Mouse (Mus musculus) brain, embryonic 18.5 days (tissue): Measurements from ENCODE around the gene Mlkl.
A peak's percentile ranks its signal among the peaks of the same experiment; 100 is the strongest.

Experiments
- DNase-seq: peaks from one replicate; pipeline ENCODE4 v3.0.0-alpha.2; 2012; ENCODE audit warnings: low read depth, low spot score

The Mlkl gene

DNA sequence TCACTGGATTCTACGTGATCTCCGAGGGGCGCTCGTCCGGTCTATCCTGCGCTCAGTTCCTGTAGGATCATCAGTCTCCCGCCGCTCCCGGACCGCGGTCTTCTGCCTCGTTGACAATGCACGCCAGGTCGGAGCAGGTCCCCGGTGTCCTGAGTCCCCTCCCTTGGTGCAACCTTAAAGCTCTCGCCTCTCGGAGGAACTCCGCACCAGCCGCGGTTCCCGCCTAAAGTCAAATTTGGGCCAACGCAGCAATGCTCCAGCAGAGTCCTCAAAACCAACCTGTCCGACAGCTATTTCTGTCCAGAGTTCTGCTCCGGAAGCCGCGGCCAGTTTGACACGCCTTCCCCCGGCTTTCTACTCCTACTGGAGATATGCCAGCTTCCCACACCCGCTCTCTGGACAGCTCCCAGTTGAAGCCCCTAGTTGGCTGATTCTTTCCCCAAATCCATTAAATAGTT is at the start of gene Mlkl:
Gene Mlkl (minus strand): TSS at position 288 of the 458 bp plus-strand sequence.
- no peak for DNase-seq

DNA sequence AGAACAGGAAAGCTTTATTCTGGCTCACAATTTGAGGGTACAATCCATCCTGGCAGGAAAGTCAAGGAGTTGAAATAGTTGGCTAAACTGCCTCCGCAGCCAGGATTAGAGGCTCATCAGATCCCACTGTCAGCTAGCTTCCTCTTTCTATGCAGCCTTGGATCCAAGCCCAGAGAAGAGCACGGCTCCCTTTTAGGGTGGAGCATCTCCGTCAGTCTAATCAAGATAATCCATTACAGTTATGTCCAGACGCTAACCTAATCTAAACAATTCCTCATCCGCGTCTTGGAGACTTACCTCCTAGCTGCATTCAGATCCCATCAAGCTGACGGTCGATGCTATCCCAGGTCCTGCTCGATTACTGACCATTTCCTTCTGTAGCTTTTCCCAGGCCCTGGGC is 47.9 kb upstream of the Mlkl start:
- DNase-seq: no peak

DNA sequence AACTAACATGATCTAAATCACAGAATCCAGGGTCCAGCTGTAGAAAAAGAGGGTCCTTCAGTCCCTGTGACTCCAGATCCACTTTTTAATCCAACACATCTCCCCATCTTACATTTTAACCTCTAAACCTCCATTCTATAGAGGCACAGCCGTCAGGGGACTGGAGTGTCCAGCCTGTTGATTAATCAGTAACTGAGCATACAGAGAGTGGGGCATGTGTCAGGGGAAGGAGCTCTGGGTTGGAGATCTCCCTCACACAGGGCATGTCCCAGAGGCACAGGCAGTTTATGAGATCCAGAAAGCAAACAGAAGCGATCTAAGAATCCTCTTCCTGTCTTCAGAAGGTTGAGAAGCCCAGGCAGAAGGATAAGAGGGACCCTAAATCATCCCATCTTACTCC is 46.7 kb upstream of the Mlkl start:
- DNase-seq: no peak

DNA sequence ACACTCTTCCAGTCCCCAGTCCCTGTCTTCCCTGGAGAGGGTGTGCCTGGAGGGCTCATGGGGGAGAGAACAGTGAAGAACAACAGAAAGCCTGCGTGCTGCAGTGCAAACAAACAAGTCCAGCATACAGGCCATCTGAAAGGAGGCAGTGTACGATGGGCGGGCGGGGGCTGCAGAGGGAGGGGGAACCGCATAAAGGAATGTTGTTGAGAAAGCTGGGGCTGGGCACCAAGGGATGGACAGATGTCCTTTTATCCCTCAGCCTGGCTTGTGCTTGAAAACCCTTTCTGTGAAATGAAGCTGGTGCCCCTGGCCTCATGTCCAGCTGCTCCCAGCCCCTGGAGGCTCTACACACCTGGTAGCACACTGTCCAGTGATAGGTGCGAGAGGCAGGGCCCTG is 37.2 kb upstream of the Mlkl start:
- DNase-seq: no peak

DNA sequence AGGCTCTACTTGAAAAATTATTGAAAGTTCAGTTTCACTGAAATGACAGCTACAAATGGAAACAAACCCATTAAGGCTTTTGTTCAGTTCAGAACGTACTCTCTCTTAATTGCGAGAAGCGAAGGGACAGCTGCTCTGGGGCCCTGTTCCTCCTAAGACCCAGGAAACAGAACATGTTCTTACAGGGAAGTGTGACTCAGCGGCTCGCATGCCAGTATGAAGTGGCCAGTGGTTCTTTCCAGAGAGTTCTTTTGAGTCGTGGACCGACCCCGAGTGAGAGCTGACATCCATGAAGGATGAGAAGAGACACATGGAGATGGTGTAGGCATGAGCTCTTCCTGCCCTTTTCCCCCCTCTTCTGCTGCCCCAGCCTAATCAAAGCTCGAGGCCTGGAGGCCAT is 31.7 kb upstream of the Mlkl start:
- no peak for DNase-seq

DNA sequence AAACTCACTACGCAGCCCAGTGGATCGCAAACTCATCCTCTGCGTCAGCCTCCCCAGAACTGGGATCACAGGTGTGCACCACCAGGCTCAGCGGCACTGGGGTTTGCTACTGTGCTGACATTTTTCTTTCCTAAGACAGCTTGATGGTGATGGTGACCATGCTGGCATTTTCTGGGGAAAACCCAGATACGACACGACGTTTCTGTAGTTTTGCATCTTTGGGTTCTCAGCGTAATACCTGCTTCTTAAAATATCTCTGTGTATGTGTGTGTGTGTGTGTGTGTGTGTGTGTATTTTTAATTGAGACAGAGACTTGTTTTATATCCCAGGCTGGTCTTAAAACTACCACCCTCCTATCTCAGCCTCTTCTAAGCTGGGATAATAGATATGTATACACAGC is 29.4 kb upstream of the Mlkl start:
- no peak for DNase-seq

DNA sequence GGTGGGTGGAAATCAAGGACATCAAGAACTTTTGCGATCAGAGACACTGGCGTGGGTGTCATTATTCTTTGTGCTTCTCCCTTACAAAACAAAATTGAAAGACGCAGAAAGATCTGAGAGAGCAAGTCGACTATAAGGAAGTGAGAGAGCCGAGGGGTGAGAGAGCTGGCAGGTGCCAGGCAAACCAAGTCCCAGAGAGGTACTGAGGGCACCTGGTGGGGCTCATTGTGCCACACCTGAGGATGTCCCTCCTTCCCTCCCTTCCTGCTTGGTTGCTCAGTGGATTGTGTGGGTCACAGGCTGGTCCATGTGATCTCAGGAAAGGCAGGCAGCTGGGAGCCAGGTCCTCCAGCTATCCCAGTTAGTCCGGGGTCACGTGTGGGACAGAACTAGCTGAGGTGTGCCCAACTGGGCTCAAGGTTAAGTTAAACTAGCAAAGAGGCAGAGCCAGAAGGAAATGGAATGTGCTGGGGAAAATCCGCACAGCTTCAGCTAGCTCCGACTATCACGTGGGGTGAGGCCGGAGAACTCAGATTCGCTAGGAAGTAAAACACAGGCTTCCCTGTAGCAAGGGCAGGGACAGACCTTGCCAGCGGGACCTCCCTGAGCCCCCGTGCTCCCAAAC is 28.7 kb upstream of the Mlkl start:
- DNase-seq: no peak

DNA sequence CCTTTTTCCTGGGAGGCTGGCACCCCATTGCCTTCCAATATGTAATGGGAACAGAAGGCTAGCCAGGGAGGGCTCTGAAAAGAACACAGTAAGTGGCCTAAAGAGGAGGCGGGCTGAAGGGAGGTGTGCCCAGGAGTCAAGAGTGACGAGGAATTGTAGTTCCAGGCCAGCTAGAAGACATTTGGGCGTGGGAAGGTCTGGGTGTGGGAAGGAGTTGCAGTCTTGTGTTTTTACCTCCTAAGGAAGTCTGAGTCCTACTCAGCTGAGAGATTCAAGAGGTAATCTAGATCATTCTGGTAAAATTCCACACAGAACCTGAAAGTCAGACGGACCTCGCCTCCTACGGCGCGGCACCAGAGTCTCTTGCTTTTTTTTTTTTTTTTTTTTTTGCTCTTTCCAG is 25.5 kb upstream of the Mlkl start:
- DNase-seq: no peak

DNA sequence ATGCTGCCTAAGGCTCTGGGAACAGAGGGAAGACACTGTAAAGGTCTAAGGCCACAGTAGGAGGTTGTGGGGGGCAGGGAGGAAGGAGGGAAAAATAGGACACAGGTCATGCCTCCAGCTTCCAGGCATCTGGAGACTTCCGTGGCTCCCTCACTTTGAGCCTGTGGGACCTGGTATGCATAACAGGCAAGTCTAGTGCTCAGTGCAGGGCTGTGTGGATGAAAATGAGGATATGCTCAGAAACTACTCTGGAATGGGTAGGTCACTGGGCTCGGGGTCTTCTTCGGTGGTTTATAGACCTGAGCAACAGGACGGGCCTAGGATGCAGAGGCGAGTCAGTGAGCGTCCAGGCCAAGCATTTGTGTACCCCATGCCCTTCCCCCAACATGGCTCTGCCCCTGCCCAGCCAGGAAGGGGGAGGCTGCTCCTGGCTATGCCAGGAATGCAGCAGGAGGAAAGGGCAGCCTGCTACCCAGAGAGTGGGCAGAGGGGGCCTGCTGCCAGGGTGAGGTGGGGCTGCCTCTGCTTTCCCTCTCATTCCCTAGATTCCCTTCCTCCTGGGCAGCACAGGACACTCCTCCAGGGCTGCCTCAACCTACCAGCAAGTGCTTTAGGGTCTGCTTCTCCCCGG is 22.7 kb upstream of the Mlkl start:
- DNase-seq: no peak

DNA sequence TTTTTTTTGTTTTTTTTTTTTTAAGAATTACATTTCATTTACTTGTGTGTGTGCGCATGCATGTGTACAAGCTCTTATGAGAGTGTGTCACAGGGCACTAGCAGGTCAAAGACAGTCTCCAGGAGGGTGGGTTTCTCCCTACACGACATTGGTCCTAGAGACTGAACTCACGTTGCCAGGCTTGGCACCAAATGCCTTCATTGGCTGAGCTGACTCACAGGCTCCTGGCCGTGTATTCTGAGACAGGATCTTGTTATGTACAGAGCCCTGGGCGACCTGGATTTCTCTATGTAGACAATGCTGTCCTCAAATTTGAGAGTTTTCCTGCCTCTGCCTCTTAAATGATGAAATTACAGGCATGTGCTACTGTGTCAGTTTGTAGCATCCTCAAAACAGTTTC is 22.0 kb upstream of the Mlkl start:
- DNase-seq: no peak

DNA sequence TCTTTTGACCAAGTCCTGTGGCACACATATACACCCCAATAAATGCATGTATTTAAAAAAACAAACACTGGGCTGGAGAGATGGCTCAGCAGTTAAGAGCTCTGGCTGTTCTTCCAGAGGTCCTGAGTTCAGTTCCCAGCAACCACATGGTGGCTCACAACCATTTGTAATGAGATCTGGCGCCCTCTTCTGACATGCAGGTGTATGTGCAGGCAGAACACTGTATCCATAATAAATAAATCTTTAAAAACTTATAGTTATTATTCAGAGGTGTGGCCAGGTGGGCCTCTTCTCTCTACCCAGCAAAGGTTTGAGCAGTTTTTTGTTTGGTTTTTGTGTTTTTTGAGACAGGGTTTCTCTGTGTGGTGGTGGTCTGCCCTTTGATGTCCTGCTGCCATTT is 20.9 kb upstream of the Mlkl start:
- no peak for DNase-seq

DNA sequence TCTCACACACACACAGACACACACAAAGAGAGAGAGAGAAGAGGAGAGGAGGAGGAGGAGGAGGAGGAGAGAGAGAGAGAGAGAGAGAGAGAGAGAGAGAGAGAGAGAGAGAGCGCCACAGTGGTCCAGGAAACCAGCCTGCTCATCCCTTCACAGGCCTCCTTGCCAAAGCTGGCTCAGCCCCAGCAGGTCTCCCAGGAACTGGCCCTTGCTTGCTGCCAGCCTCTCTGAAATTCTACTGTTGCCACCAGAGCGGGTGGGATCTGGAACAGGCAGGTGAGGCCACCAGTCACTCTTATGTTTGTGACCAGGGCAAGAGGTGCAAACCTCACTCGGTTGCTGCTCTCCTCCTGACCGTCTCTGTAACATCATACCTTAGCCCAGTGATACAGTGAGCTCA is 19.5 kb upstream of the Mlkl start:
- DNase-seq: no peak

DNA sequence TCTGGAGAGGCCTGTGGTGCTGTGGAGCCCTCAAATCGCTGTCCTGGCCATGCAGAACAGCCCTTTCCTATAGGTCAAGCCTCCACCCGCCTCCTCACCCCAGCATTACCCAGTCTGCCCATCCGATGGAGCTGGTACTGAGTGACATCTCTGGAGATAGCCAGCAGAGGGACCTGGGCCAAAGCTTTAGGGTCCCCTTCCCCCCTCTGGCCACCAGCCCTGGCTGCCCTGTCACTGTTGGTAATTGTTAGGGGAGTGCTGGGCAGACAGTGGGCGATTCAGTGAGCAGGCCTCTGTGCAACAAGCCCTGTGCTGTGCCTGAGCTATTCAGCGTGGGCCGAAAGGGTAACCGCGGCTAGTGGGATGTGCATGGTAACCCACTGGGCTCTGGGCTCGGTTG is 15.5 kb upstream of the Mlkl start:
- DNase-seq: no peak

DNA sequence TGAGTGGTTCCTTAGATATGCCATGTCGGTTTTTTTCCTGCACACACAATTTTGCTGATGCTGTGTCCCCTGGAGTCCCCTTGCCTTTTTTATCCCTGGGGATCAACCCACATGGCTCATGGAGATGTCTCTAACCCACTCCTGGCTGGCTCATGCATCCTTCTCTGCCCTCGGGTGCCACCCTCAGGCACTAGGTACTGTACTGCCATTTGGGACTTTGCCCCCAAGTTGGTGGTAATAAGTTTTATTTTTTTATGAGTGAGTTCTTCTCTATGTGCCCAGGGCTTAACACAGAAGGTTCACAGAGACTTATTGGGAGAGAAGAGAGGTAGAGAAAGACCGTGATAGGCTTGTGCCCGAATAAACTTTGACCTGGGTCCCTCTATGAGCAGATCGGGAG is 14.3 kb upstream of the Mlkl start:
- DNase-seq: no peak

DNA sequence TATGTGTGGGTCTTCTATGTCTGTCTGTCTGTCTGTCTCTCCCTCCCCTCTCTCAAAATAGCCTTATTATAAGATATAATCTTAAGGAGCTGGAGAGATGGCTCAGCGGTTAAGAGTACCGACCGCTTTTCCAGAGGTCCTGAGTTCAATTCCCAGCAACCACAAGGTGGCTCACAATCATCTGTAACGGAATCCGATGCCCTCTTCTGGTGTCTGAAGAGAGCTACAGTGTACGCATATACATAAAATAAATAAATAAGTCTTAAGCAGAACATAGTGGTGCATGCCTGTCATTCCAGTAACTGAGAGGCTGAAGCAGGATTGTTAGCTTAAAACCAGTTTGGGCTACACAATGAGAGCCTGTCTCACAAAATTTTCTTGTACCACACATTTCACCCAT is 12.6 kb upstream of the Mlkl start:
- no peak for DNase-seq

DNA sequence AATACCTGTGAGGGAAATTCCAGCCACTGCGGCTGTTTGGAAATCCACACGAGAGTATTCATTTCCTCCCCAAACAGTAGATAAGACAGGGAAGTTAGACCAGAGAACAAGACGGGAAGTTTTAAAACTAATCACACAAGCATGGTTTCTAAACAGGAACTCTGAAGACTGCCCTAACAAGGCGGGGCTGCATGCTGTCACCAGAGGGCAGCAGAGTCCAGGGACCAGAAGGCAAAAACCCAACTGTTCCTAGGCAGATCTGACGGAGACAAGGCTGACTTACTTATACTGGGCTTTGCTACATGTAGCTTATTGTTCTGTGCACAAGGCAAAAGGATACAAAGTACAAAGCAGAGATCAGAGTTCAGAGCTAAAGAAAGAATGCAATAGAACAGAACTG is 5.2 kb upstream of the Mlkl start:
- peak; percentile 14 for DNase-seq

DNA sequence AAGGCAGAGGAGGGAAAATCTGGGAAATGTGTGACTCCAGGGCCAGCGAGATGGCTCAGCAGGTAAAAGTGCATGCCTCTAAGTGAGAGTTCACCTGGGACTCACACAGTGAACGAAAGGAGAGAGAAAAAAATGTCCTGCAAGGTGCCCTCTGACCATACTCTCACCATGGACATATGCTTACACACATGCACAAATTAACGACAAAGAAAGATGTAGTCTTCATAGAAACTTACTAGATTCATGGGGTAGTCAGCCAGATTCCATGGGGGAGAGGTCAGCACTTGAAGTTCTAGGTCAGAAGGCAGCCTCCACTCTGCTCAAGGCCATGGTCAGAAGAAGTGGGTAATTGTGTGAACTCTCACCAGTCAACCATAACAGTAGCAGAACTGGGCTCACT is 2.2 kb upstream of the Mlkl start:
- DNase-seq: no peak

DNA sequence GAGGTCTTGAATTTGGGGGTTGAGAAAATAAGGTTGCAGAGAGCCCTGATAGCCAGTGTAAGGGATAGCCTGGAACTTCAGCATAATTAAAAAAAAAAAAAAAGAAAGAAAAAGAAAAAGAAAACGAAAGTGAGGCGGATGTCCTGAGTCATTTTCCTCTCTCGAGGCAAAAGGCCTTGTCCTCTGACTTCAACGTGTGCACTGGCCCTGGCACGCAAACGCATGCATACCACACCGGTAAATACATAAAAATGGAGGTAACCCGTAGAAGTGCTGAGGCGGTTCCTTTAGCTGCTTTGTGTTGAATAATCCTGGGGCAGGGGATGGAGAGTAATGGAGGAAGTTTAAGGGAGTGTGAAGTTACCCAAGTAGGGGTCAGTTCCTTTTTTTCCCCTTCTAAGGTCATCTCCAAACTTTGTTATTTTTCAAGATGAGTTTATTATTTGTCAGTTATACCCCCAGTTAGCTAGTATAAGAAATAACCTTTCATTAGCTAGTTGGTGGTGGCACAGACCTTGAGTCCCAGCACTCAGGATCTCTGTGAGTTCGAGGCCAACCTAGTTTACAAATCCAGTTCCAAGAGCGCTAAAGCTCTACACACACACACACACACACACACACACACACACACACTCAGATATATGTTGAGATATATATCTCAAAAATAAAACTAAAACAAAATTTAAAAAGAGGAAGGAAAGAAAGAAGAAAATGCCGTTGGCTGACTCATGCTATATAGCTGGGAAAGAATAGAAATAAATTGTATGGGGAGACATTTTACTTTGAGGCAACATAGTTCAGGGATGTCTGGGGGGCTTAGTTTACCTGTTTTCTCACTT is 612 bp upstream of the Mlkl start:
- DNase-seq: no peak

DNA sequence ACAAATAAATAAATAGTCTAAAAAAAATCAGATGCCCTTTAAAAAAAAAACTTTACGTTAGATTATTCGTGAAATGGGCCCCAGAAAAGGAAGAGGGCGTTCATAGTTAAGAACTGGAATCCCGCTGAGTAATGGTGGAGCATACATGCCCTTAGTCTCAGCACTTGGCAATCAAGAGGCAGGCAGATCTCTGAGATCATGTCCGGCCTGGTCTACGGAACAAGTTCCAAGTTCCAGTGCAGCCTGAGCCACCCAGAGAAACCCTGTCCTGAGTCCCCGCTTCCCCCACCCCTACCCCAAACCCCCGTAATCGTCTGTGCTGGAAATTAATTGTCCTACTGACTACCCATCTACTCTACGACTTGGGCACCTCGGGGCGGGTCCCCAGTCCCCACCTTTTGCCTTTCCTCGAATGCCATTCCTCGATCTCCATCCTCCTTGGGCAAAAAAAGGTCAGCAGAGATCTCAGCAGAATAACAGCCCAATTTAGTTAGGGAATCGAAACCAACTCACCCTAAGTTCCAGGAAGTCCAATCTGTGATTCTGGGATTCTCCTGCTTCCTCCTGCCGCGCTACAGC is 577 bp downstream of the Mlkl start:
- no peak for DNase-seq

DNA sequence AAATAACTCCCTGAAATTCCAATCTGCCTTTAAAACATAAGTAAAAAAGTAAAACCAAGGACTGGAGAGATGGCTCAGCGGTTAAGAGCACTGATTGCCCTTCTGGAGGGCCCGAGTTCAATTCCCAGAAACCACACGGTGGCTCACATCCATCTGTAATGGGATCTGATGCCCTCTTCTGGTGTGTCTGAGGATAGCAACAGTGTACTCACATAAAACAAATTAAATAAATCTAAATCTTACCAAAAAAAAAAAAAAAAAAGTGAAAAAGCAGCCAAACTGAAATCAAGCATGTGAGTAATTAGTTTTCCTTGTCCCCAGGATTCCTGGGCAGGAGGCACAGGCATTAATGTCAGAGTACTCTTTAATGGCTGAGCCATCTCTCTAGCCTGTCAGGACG is 1.3 kb downstream of the Mlkl start:
- no peak for DNase-seq

DNA sequence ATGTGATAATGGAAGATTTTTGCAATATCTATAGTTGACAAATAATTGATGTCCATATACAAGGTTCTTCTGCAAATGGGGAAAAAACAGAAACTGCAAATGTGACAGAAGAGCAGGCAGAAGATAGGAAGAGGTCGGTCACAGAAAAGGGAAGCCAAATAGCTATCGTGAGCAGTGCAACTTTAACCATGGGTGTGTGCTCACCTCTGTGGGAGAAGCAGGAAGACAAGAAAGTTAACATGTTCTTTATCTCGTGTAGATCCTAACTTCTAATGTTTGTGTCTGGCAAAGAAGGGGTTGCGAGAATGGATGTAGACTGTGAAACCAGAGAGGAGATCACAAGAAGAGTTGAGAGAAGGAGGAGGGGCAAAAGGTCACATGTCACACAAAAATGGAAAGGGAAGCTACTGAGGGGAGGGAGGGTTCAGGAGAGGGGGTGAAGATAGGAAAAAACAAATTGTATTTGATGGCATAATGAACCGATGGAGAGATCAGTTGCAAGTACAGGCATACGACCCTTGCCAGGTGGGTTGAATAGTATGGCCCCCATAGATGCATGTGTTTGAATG is 12.7 kb downstream of the Mlkl start:
- no peak for DNase-seq

DNA sequence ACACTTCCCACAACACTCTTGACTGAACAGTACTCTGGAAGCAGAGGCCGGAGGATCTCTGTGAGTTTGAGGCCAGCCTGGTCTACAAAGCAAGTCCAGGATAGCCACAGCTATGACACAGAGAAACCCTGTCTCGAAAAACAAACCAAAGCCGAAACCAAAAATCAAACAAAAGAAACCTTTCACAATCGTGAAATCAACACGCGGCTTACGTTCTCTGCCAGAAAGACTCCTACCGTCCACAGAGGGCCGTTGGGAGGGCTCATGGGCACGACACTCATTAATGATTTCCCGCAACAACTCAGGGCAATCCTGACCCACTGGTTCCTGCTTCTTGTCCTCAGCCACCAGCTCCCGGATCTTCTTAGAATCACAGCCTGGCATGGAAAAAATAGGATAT is 23.2 kb downstream of the Mlkl start:
- DNase-seq: no peak
